Mouse (Mus musculus) kidney, postnatal 14 days (tissue): ENCODE results near the gene Mydgf.

ENCODE experiments used
- DNase-seq: peaks from one replicate; pipeline ENCODE4 v3.0.0; 2022; ENCODE audit warnings: mixed read lengths

The Mydgf gene

GRCm38 (mm10) chr17:56141702-56142605 lies 41.8 kb downstream of the Mydgf start:
- no peak for DNase-seq

GRCm38 (mm10) chr17:56139858-56140595 lies 43.7 kb downstream of the Mydgf start, which contains the start of gene Sema6b:
Gene Sema6b, minus strand, starts transcription at chr17:56140343.
- peak; percentile 66 for DNase-seq

GRCm38 (mm10) chr17:56139355-56139754 lies 44.4 kb downstream of the Mydgf start:
- DNase-seq: no peak

GRCm38 (mm10) chr17:56137839-56138613 lies 45.7 kb downstream of the Mydgf start:
- no peak for DNase-seq

- DNase-seq: no peak
Measured at GRCm38 (mm10) chr17:56136558-56136957, 47.2 kb downstream of the Mydgf start.

- peak; percentile 72 for DNase-seq
Measured at GRCm38 (mm10) chr17:56134463-56134971, 49.2 kb downstream of the Mydgf start.

- peak; percentile 84 for DNase-seq
Measured at GRCm38 (mm10) chr17:56133457-56134363, 50.0 kb downstream of the Mydgf start.

GRCm38 (mm10) chr17:56132661-56133060 lies 51.1 kb downstream of the Mydgf start:
- DNase-seq: peak; percentile 74

GRCm38 (mm10) chr17:56131814-56132213 lies 51.9 kb downstream of the Mydgf start:
- peak; percentile 72 for DNase-seq

- no peak for DNase-seq
Measured at GRCm38 (mm10) chr17:56131136-56131535, 52.6 kb downstream of the Mydgf start.

- no peak for DNase-seq
Measured at GRCm38 (mm10) chr17:56128246-56128645, 55.5 kb downstream of the Mydgf start.

- DNase-seq: no peak
Measured at GRCm38 (mm10) chr17:56126175-56126574, 57.5 kb downstream of the Mydgf start.
